ENCODE assay signal across 8 mouse cellular contexts in genomic region chr3:96547389-96547960, GRCm38 (mm10). TPM values are rescaled to one million over a fixed set of nuclear protein-coding genes. Genes with fewer than 3 reads are reported as not detected.
A peak's percentile ranks its signal among the peaks of the same experiment; 100 is the strongest.
DNase-seq lines count a peak whose midpoint lies in the region; ATAC-seq and TF ChIP-seq lines count a peak whose summit lies in the region.

No protein-coding gene starts in this region.

- H3K27me3 ChIP-seq in intestine, embryonic 16.5 days (replicated peaks; ENCODE audit: control insufficient read depth, insufficient read depth, low read length) = no peaks in the 10 kb centered on the region
- 0 out of 2 replicates have a peak, but pooled peaks cover 3% of the 10 kb centered on the region for H3K27me3 ChIP-seq in midbrain, embryonic 11.5 days (ENCODE audit: control insufficient read depth, insufficient read depth, low read length)
- H3K27me3 ChIP-seq in spleen, adult 2 months (ENCODE audit: control insufficient read depth, insufficient read depth, low read length) = no peaks in the 10 kb centered on the region

- no peak overlapping the region for H3K9ac ChIP-seq in intestine, embryonic 16.5 days (ENCODE audit: low read depth, low read length)
- H3K9ac ChIP-seq in midbrain, embryonic 11.5 days (ENCODE audit: low read length) = 0 out of 2 replicates have a peak overlapping the region, but pooled peaks have one; percentile 12

- TF ChIP-seq POLR2A in cortical plate, adult 2 months (IDR thresholded peaks at IDR 0.05; ENCODE audit: extremely low read depth, insufficient read depth, low read length) = no peak
- no peak for TF ChIP-seq POLR2A in spleen, adult 2 months (IDR thresholded peaks at IDR 0.05; ENCODE audit: low read depth, low read length)

- H3K9me3 ChIP-seq in intestine, embryonic 16.5 days (ENCODE audit: control insufficient read depth, low read length) = no peaks in the 10 kb centered on the region
- H3K9me3 ChIP-seq in midbrain, embryonic 11.5 days (ENCODE audit: control insufficient read depth, low read length) = no peaks in the 10 kb centered on the region

- peak; percentile 76 for DNase-seq in ovary, postnatal 14 days (ENCODE audit: low spot score)
- no peak for DNase-seq in ovary, postnatal 10 days (ENCODE audit: low spot score)
- DNase-seq in gastrocnemius, postnatal 14 days = peak; percentile 78
- peak; percentile 82 for DNase-seq in left cerebral cortex, postnatal 4 days
- peak; percentile 95 for DNase-seq in midbrain, embryonic 11.5 days (ENCODE audit: low spot score, missing footprints)
- DNase-seq in spleen, adult 2 months (ENCODE audit: low read depth in 1 of 2, low spot score in 2 of 2) = peak in 1 of 2 experiments; percentile 80

- 9% methylated on average over 14 of the region's 14 CpGs for WGBS in intestine, embryonic 16.5 days
- WGBS in midbrain, embryonic 11.5 days = 10% methylated on average over 14 of the region's 14 CpGs
- 13% methylated on average over 14 of the region's 14 CpGs for WGBS in spleen, adult 2 months

- no peaks in the 10 kb centered on the region for H3K4me1 ChIP-seq in cortical plate, adult 2 months (ENCODE audit: control insufficient read depth, insufficient read depth, low read length)
- peaks cover 9% of the 10 kb centered on the region; the same call in 1 of the 2 replicates for H3K4me1 ChIP-seq in intestine, embryonic 16.5 days (ENCODE audit: control insufficient read depth, insufficient read depth, low read length)
- peaks cover 3% of the 10 kb centered on the region for H3K4me1 ChIP-seq in midbrain, embryonic 11.5 days (ENCODE audit: control insufficient read depth, insufficient read depth, low read length)
- H3K4me1 ChIP-seq in spleen, adult 2 months (ENCODE audit: control insufficient read depth, insufficient read depth, insufficient read length) = peaks cover 6% of the 10 kb centered on the region; the same call in 1 of the 2 replicates

- no peak overlapping the region for H3K27ac ChIP-seq in cortical plate, adult 2 months (ENCODE audit: insufficient read depth, low read length)
- no peak overlapping the region for H3K27ac ChIP-seq in intestine, embryonic 16.5 days (ENCODE audit: low read length)
- H3K27ac ChIP-seq in midbrain, embryonic 11.5 days (ENCODE audit: low read depth, low read length) = no peak overlapping the region
- no peak overlapping the region for H3K27ac ChIP-seq in spleen, adult 2 months (ENCODE audit: insufficient read depth, low read length)

- H3K4me3 ChIP-seq in cortical plate, adult 2 months (ENCODE audit: insufficient read depth, low read length) = no peak overlapping the region
- H3K4me3 ChIP-seq in intestine, embryonic 16.5 days (ENCODE audit: low read length) = no peak overlapping the region
- H3K4me3 ChIP-seq in midbrain, embryonic 11.5 days (ENCODE audit: low read depth, low read length) = no peak overlapping the region
- H3K4me3 ChIP-seq in spleen, adult 2 months (ENCODE audit: extremely low read depth, insufficient read depth, insufficient read length) = no peak overlapping the region

- peak overlapping the region; percentile 7; the same call in 1 of the 2 replicates for H3K4me2 ChIP-seq in intestine, embryonic 16.5 days (ENCODE audit: low read depth, low read length)
- peak overlapping the region; percentile 26; the same call in 1 of the 2 replicates for H3K4me2 ChIP-seq in midbrain, embryonic 11.5 days

- intact Hi-C loops in gastrocnemius, postnatal 14 days (cut with DNase I; ENCODE audit: low total_unique reads) = loop anchor here (5.0 to 10.0 kb wide), 2 partner anchors 95 to 157 kb away; partner anchors contain the start of gene Nudt17
- intact Hi-C loops in left cerebral cortex, postnatal 4 days (cut with DNase I) = loop anchor here (10.0 kb wide), 1 partner anchor 87 kb away; the partner anchor contains the start of genes Gm42957 and Pex11b

- peak; percentile 80 for TF ChIP-seq CTCF in cortical plate, adult 2 months (IDR thresholded peaks at IDR 0.05; ENCODE audit: extremely low read depth, insufficient read depth, low read length)
- peak; percentile 72; the same call in 1 of the 2 replicates for TF ChIP-seq CTCF in spleen, adult 2 months (IDR thresholded peaks at IDR 0.05; ENCODE audit: extremely low read depth, insufficient read depth, insufficient read length, insufficient replicate concordance)

- 0 out of 2 replicates have a peak, but pooled peaks have one; percentile 51 for ATAC-seq in intestine, embryonic 16.5 days
- 0 out of 2 replicates have a peak, but pooled peaks have one; percentile 46 for ATAC-seq in midbrain, embryonic 11.5 days (ENCODE audit: low FRiP score)

- no peaks in the 10 kb centered on the region for H3K36me3 ChIP-seq in intestine, embryonic 16.5 days (ENCODE audit: control insufficient read depth, insufficient read depth, low read length)
- no peaks in the 10 kb centered on the region for H3K36me3 ChIP-seq in midbrain, embryonic 11.5 days (ENCODE audit: control insufficient read depth, insufficient read depth, low read length)
- no peaks in the 10 kb centered on the region for H3K36me3 ChIP-seq in spleen, adult 2 months (ENCODE audit: control insufficient read depth, insufficient read depth, low read length)

RNA-seq across cellular contexts. Expression of gene Txnip, which starts 10.3 kb away (rescaled TPM):
- 31.4 and 38.5 TPM in 2 replicates for polyA plus RNA-seq in cortical plate, adult 2 months (2012; rRNA removed)
- 100 to 1,000 TPM; 288 to 458 TPM for total RNA-seq in gastrocnemius, postnatal 14 days (2021)
- 146 and 152 TPM in 2 replicates for polyA plus RNA-seq in intestine, embryonic 16.5 days (2015; fragmentation: Nextera tagmentation; extraction: Ambion mirVana)
- 10 to 100 TPM; 65.2 to 69.2 TPM for total RNA-seq in left cerebral cortex, postnatal 4 days (2021)
- polyA plus RNA-seq in midbrain, embryonic 11.5 days (2014; fragmentation: Nextera tagmentation; extraction: Ambion mirVana) = 54.0 and 55.9 TPM in 2 replicates
- polyA plus RNA-seq in spleen, adult 2 months (2012; rRNA removed) = 423 and 439 TPM in 2 replicates

RNA-seq across cellular contexts. Expression of gene Hfe2, which starts 22.5 kb away (rescaled TPM):
- 1.4 and 1.5 TPM in 2 replicates for polyA plus RNA-seq in cortical plate, adult 2 months (2012; rRNA removed)
- 100 to 1,000 TPM; 460 to 465 TPM for total RNA-seq in gastrocnemius, postnatal 14 days (2021)
- polyA plus RNA-seq in intestine, embryonic 16.5 days (2015; fragmentation: Nextera tagmentation; extraction: Ambion mirVana) = 0.15 and 0.37 TPM in 2 replicates
- 1 to 10 TPM; 1.1 TPM for total RNA-seq in left cerebral cortex, postnatal 4 days (2021)
- polyA plus RNA-seq in midbrain, embryonic 11.5 days (2014; fragmentation: Nextera tagmentation; extraction: Ambion mirVana) = 1.3 and 1.7 TPM in 2 replicates
- 0.18 and 0.32 TPM in 2 replicates for polyA plus RNA-seq in spleen, adult 2 months (2012; rRNA removed)

RNA-seq across cellular contexts. Expression of gene Gm16253, which starts 29.3 kb away (rescaled TPM):
- polyA plus RNA-seq in cortical plate, adult 2 months (2012; rRNA removed) = not detected in 2 replicates
- total RNA-seq in gastrocnemius, postnatal 14 days (2021) = 1 to 10 TPM; 1.2 to 1.5 TPM
- polyA plus RNA-seq in intestine, embryonic 16.5 days (2015; fragmentation: Nextera tagmentation; extraction: Ambion mirVana) = 0.45 and 0.97 TPM in 2 replicates
- not detected for total RNA-seq in left cerebral cortex, postnatal 4 days (2021)
- 0.36 and 0.43 TPM in 2 replicates for polyA plus RNA-seq in midbrain, embryonic 11.5 days (2014; fragmentation: Nextera tagmentation; extraction: Ambion mirVana)
- 0.18 TPM in 1 of 2 replicates, not detected in the other for polyA plus RNA-seq in spleen, adult 2 months (2012; rRNA removed)

RNA-seq across cellular contexts. Expression of gene Polr3gl, which starts 46.5 kb away (rescaled TPM):
- polyA plus RNA-seq in cortical plate, adult 2 months (2012; rRNA removed) = 44.5 and 55.9 TPM in 2 replicates
- total RNA-seq in gastrocnemius, postnatal 14 days (2021) = 10 to 100 TPM; 30.3 to 34.0 TPM
- polyA plus RNA-seq in intestine, embryonic 16.5 days (2015; fragmentation: Nextera tagmentation; extraction: Ambion mirVana) = 23.1 and 24.4 TPM in 2 replicates
- 10 to 100 TPM; 28.0 to 28.1 TPM for total RNA-seq in left cerebral cortex, postnatal 4 days (2021)
- polyA plus RNA-seq in midbrain, embryonic 11.5 days (2014; fragmentation: Nextera tagmentation; extraction: Ambion mirVana) = 12.1 and 14.7 TPM in 2 replicates
- polyA plus RNA-seq in spleen, adult 2 months (2012; rRNA removed) = 9.2 and 10.7 TPM in 2 replicates

RNA-seq across cellular contexts. Expression of gene Ankrd34a, which starts 49.0 kb away (rescaled TPM):
- polyA plus RNA-seq in cortical plate, adult 2 months (2012; rRNA removed) = 61.6 and 61.9 TPM in 2 replicates
- total RNA-seq in gastrocnemius, postnatal 14 days (2021) = 1 to 10 TPM in 1 of 2 experiments, under 1 TPM in 1; 0.66 to 1.9 TPM
- polyA plus RNA-seq in intestine, embryonic 16.5 days (2015; fragmentation: Nextera tagmentation; extraction: Ambion mirVana) = 2.0 and 2.1 TPM in 2 replicates
- 10 to 100 TPM; 32.3 to 33.0 TPM for total RNA-seq in left cerebral cortex, postnatal 4 days (2021)
- polyA plus RNA-seq in midbrain, embryonic 11.5 days (2014; fragmentation: Nextera tagmentation; extraction: Ambion mirVana) = 1.5 and 2.0 TPM in 2 replicates
- polyA plus RNA-seq in spleen, adult 2 months (2012; rRNA removed) = 0.14 and 0.15 TPM in 2 replicates
